Mouse (Mus musculus) G1E (cell line): ENCODE data around the gene Tex35.

ENCODE experiments used
- CTCF ChIP-seq: IDR thresholded peaks from 2 replicates; pipeline ENCODE4 v1.5.1; 2012; ENCODE audit warnings: low read depth, low read length, inconsistent platforms, mixed read lengths
- GATA1 ChIP-seq: IDR thresholded peaks from 2 replicates; pipeline ENCODE4 v1.6.1; 2012; ENCODE audit warnings: borderline replicate concordance, low read length, inconsistent platforms, mixed read lengths
- GATA2 ChIP-seq: IDR thresholded peaks from 2 replicates; pipeline ENCODE4 v1.6.1; 2012; ENCODE audit warnings: low read depth, low read length, inconsistent platforms, borderline replicate concordance
- POLR2AphosphoS5 ChIP-seq: IDR thresholded peaks from 2 replicates; pipeline ENCODE4 v1.6.1; 2012; ENCODE audit warnings: low read depth, low read length, inconsistent platforms; ENCODE audit not compliant: insufficient replicate concordance
- TAL1 ChIP-seq: conservative IDR thresholded peaks from 2 replicates; pipeline ENCODE4 v1.6.1; 2012; ENCODE audit warnings: low read depth, low read length, inconsistent platforms, mixed read lengths

- TF ChIP-seq CTCF (no peak), POLR2AphosphoS5 (no peak), TAL1 (no peak), GATA2 (no peak), GATA1 (no peak)
Measured at GRCm38 (mm10) chr1:157090835-157091234, 17.6 kb downstream of the Tex35 start.
